Mouse (Mus musculus) embryo, embryonic 11.5 days (tissue): Measurements from ENCODE around the gene Gucy1b1.

ENCODE experiments used
- DNase-seq: peaks from one replicate; pipeline ENCODE4 v3.0.0-alpha.2; 2012; ENCODE audit warnings: low read depth, low spot score

The Gucy1b1 gene

DNA sequence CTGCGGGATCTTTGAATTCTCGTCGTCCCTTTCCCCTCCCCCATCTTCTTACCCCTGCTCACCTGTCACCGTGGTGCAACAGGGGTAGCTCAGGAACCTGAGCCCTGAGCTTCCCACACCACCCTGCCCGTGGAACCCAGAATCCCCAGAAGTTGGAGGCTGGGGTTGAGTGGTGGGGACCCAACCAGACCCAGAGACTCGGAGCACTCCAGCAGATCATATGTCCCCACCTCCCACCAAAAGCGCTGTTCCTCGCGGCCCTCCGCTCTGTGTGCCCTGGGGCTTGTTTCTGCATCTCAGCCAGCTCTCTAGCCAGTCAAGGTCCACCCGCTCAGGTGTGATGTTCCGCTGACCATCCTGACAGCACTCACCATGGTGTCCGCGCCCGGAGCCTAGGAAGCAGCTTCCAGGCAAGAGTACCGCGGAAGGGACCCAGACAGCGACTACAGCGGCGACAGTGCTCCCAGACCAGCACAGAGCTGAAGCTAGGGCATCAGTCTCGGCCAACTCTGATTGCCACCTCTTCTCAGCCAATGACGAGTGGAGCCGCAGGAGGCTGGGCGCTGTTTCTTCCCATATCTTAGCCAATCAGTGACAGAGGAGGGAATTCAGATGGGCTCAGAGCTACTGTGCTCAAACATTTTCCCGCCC is at the start of gene Gucy1b1:
TSS of gene Gucy1b1 (minus strand) at position 489 of the 651 bp plus-strand sequence.
- DNase-seq, result peak; percentile 56

DNA sequence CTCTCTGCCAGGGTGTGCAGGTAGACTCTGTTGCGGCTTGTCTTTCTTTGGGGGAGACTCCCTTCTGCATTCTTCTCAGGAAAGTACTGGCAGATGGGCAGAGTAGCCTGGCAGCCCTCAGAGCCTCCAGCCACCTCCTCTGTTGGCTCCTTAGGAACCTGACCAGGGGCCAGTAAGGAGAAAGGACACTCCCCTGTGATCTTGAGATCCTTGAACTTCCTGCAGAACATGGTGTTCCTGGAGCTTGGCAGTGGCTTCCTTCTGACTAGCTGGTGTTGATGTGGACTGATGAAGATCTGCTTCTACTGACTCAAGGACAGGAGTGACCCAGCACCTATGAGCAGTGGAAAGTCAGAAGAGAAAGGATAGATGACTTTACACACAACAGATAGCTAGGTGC is 44.4 kb upstream of the Gucy1b1 start:
- no peak for DNase-seq

GRCm38 (mm10) chr3:82112439-82112838 is 38.0 kb upstream of the Gucy1b1 start:
- no peak for DNase-seq

DNA sequence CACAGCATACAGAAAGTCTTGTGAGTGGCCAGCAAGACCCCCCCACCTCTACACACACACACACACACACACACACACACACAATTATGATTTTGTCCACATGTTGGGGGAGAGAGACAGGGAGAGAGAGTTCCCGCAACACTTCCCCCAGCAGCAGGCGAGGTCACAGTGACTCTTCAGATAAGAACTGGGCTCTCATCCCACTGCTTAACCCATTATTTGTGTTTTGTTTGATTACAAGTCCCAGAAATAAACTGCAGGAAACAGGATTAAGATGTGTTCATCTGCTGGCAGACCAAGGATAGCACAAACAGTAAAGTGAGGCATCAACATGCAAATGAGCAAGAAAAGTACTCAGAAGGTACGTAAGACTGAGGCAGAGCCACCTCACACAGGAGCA is 37.5 kb upstream of the Gucy1b1 start:
- no peak for DNase-seq

DNA sequence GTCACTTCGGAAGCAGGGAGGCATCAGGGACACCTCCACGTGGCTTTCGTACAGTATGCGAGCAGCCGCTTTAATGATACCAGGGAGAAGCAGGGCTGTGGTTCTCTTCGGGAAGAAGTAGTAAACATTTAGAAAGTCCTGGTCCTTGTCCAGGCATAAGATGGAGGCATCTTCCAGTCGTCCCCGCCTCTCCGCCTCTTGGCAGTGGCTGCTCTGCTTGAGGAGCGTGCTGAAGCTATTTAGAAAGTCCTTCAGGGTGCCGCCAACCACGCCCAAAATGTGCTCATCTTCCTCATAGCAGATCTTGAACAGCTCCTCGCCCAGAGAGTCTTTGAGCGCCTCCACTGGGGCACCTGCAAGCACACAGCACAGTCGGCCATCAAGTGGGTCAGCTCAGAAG is 34.5 kb upstream of the Gucy1b1 start:
- DNase-seq, result no peak

- DNase-seq, result no peak
These were observed 29.7 kb upstream of the Gucy1b1 start for GRCm38 (mm10) chr3:82104229-82104628.

DNA sequence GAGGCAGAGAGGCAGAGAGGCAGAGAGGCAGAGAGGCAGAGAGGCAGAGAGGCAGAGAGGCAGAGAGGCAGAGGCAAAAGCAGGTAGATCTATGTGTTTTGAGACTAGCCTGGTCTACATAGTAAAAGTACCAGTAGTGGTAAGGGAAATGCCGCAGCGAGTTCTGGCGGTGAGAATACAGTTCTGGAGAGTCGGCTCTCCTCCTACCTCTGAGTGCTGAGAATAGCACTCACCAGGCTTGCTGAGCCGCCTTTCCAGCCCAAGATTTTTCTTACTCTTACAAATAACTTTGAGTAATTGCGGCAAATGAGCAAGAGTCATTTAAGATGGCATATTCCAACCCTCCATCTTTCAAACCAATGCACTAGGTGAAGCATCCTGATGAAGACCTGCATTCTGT is 24.6 kb upstream of the Gucy1b1 start:
- DNase-seq, result no peak

GRCm38 (mm10) chr3:82096801-82097200 is 22.3 kb upstream of the Gucy1b1 start:
- no peak for DNase-seq

DNA sequence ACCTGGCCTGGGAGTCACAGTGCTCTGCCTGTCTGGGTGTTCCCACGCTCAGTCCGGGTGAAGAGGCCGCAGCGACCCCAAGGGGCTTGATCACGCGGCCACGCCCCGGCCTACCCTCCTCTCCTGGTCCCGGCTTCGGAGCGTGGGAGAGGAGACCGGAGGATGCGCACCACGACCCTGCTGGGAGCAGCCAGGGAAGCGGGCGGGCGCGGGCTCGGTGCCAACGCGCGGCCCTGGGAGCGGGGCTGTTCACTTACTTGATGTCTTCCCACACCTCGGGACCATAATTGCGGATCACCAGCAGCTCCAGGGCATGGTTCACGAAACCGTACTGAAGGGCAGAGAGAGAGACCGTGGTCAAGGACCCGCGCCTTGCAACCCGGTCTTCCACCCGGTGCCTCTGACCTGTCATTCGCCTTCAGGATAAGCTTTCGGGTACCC is 728 bp downstream of the Gucy1b1 start:
- DNase-seq, result no peak

- DNase-seq, result no peak
These were observed 6.7 kb downstream of the Gucy1b1 start for GRCm38 (mm10) chr3:82067830-82068229.

GRCm38 (mm10) chr3:82061402-82062180 is 12.9 kb downstream of the Gucy1b1 start:
- DNase-seq, result no peak

- no peak for DNase-seq
These were observed 17.3 kb downstream of the Gucy1b1 start for GRCm38 (mm10) chr3:82057201-82057600.

DNA sequence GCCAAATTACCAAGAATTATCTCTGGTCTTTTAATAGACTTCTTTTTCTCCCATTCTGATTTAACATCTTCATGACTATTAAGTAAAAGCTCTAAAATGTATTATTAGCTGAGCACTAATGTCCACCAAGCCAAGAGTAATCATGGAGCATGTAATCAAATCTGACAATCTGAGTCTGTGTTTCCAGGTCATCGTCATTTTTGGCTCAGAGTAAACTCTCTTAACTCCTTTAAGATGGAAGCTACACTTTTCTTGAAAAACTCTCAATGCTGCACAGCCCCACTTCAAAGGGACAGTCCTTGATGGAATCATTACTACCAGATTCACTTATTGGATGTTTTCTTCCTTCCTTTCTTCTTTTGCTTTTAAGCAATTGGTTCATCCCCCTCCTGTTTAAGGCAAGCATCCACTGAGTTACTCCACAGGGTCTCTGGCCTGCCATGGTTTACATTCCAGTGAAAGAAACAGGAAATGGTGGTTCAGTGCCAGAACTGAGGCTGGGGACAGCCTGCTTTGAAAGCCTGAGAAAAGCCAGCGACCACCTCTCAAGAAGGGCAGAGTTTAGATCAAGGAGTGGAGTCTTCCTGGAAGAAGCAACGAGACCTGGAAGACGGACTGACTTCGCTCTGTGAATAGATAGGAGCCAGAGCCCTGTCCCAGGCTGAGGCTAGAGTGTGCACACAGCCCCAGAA is 20.1 kb downstream of the Gucy1b1 start:
- DNase-seq, result no peak

DNA sequence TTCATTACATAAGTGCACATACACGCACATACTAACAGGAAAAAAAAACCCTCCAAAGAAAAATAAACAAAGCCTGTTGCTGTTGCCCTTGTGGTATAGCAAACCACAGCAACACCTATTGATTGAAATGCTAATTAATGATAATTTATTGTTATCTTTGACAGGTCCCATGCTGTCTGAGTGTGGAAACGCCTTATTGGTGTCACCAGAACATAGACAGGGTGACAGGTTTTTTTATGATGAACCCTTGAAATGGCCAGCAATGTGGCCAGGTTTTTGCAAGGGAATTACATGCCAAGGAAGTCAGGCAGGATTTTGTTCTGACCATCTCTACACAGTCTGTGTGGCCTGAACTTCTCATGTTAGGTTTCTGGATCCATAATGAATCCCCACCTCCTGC is 22.5 kb downstream of the Gucy1b1 start:
- DNase-seq, result no peak

DNA sequence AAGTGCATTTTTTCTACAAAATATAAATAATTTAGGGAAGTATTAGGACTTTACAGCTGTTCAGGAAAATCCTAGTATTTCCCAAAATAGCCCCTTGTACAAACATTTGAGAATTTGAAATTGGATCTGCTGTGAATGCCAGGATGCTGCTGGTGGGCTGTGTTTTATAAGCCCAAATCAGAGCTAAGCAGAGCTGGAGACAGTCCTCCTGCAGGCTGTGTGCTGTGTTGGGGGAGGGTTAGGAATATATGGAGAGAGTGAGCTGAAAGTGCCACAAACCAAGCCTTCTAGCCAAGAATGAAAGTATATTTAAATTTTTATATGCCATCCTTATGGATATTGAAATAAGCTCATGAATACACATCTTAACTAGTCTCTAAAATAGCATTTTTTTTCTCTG is 23.0 kb downstream of the Gucy1b1 start:
- DNase-seq, result no peak

GRCm38 (mm10) chr3:82048681-82049080 is 25.8 kb downstream of the Gucy1b1 start:
- no peak for DNase-seq

DNA sequence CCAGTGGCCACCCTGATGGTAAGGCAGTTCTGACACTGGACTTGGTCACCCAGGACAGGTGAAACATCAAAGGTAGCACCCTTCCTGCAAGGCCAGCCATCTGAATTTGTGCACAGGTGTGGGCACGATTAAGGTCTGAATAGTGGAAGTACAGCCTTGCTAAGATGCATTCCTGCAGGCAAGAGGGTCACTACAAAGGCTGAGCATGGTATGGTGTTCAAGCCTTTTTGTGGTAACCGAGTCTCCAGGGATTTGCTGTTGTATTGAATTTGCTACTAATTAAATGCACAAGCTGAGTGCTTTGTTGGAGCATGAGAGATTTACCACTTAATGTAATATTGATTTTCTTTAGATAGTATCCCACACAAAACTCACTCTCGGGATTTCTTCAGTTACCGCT is 26.4 kb downstream of the Gucy1b1 start:
- no peak for DNase-seq

- no peak for DNase-seq
These were observed 27.3 kb downstream of the Gucy1b1 start for GRCm38 (mm10) chr3:82047100-82047753.

DNA sequence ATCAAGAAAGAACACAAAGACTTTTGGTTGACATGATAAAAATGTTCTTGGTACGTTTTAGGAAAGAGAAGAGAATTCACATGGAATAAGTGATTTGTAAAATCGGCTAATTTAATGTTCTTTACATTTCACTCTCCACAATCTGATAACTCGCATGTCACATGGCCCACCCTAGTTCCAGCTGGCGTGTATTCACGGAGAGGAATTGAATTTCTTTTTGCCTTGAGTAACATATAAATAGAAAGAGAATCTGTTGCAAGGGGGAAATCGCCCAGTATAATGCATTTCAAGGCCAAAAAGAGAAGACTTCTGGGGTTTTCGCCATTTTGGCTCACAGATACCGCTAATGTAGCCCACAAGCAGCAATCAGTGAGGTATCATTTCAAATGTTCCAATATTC is 28.4 kb downstream of the Gucy1b1 start:
- DNase-seq, result no peak

- DNase-seq, result no peak
These were observed 29.6 kb downstream of the Gucy1b1 start for GRCm38 (mm10) chr3:82044902-82045301.

DNA sequence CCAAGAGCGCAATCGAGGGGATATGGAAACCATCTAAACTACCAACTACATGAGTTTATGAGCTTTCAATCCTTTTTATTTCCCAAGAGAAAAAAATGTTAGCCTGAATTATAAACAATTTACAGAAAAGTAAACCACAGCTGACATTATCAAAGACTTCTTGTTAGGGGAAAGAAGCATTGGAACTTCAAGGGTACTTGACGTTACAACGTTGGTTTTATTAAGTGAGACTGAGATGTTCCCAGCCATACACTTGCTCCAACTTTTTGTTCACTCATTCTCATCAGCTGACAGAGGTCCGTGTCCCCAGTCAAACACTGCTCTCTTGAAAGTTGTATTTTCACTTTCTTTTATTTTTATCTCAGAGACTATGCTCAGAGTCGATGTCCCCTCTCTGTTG is 30.8 kb downstream of the Gucy1b1 start:
- no peak for DNase-seq
